Mouse (Mus musculus) ES-E14 (cell line): ENCODE data around the gene Eif1ax. TPM values are rescaled to one million over a fixed set of nuclear protein-coding genes. Genes with fewer than 3 reads are reported as not detected.

Experiments used
- DNase-seq: peaks from one replicate; pipeline ENCODE4 v3.0.0-alpha.2; 2013; ENCODE audit warnings: low read depth, low spot score
- H3K27ac ChIP-seq: 2 replicates; pipeline ENCODE4 v1.5.1; 2012; ENCODE audit warnings: low read depth, mild to moderate bottlenecking, low read length, moderate library complexity, mixed read lengths; ENCODE audit not compliant: poor library complexity, insufficient read depth, severe bottlenecking
- H3K36me3 ChIP-seq: 2 replicates; pipeline ENCODE4 v1.6.1; 2012; ENCODE audit warnings: mild to moderate bottlenecking, low read length, moderate library complexity, mixed read lengths; ENCODE audit not compliant: control insufficient read depth, poor library complexity, insufficient read depth, severe bottlenecking
- H3K4me1 ChIP-seq, 2 experiments: fragments of 150-350 bp in 1 of 2; sonication (generic) in 1 of 2; 2 replicates each; pipeline ENCODE4 v1.6.1; 2012; ENCODE audit warnings: low read length in 2 of 2, mild to moderate bottlenecking in 1 of 2, mixed read lengths in 1 of 2; ENCODE audit not compliant: control insufficient read depth in 2 of 2, insufficient read depth in 2 of 2, poor library complexity in 1 of 2
- H3K4me3 ChIP-seq, 2 experiments: fragments of 150-350 bp in 1 of 2; sonication (generic) in 1 of 2; 2 replicates each; pipeline ENCODE4 v1.5.1; 2012; ENCODE audit warnings: low read length in 2 of 2, low read depth in 1 of 2, mild to moderate bottlenecking in 1 of 2, mixed read lengths in 1 of 2; ENCODE audit not compliant: insufficient read depth in 1 of 2, poor library complexity in 1 of 2, severe bottlenecking in 1 of 2
- H3K9ac ChIP-seq: 2 replicates; pipeline ENCODE4 v1.6.1; 2012; ENCODE audit warnings: low read depth, mild to moderate bottlenecking, low read length, mixed read lengths; ENCODE audit not compliant: poor library complexity, insufficient read depth, severe bottlenecking
- H3K9me3 ChIP-seq: fragments of 150-350 bp; sonication (generic); 2 replicates; pipeline ENCODE4 v1.6.1; 2012; ENCODE audit warnings: low read depth, mild to moderate bottlenecking, low read length; ENCODE audit not compliant: control insufficient read depth, insufficient read depth
- CHD2 ChIP-seq: IDR thresholded peaks from 2 replicates; pipeline ENCODE4 v1.6.1; 2014; ENCODE audit warnings: mild to moderate bottlenecking, low read depth, low read length, inconsistent platforms
- HCFC1 ChIP-seq: IDR thresholded peaks from 2 replicates; pipeline ENCODE4 v1.6.1; 2012; ENCODE audit warnings: low read length, inconsistent platforms, borderline replicate concordance; ENCODE audit not compliant: insufficient read depth
- MAFK ChIP-seq: IDR thresholded peaks from 2 replicates; pipeline ENCODE4 v1.6.1; 2014; ENCODE audit warnings: mild to moderate bottlenecking, low read depth, low read length, inconsistent platforms; ENCODE audit not compliant: insufficient read depth
- ZC3H11A ChIP-seq: IDR thresholded peaks from 2 replicates; pipeline ENCODE4 v1.6.1; 2012; ENCODE audit warnings: low read depth, mild to moderate bottlenecking, inconsistent platforms, low read length, borderline replicate concordance
- ZNF384 ChIP-seq: IDR thresholded peaks from 2 replicates; pipeline ENCODE4 v1.6.1; 2012; ENCODE audit warnings: low read depth, low read length, inconsistent platforms
- in situ Hi-C, 2 experiments: fragments of 600-800 bp; cut with MboI; formaldehyde crosslinking; loops; one replicate each; pipeline ENCODE4 v1.15.1; 2025; ENCODE audit warnings: low sequenced_read_pairs in 2 of 2, inconsistent platforms in 1 of 2; ENCODE audit not compliant: unreplicated experiment in 2 of 2
- total RNA-seq: library from RNA; depleted of rRNA; stranded (reverse); fragments of 300-350 nt; gene quantifications from 2 replicates; pipeline ENCODE4 v1.2.3, GENCODE M21; 2012; rRNA removed

Gene Eif1ax
- total RNA-seq: 194 and 196 TPM in 2 replicates

DNA sequence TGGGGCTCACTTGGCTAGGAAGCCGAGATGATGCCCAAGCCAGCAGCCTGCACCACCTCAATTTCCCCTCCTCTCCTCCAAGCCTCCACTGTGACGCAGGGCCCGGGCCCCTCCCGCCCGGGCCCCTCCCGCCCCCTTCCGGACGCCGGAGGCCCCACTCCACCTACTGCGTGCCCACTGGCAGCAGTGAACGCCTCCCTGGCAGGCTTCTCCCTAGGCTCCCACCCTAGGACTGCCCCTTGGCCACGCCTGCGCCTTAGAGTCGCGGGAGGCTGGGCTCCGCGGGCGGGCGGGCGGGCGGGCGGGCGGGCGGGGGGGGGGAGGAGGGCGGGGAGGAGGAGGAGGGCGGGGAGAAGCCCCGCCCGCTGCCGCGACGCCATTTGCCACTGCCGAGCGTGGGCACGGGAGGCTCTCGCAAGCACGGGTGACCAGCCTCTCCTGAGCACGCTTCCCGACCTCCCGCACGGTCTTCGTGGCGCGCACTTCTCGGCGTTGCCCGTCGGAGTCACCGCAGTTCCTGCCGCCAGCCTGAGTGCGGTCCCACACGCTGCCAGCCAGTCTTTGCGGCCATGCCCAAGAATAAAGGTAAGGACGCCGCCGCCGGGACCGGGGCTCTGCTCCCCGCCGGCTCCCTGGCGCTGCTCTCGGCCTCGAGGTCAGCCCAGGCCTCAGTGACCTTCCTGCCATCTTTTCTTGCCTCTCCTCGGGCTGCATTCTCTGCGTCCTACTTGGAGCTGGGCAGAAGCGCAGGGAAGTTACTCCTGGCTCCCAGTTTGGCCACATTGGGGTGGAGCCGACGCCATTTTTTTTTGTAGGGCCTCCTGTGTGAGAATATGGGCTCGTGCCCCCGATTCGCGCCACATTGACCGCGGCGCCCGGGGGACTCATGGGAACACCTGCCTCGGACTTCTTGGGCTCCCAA lies at the start of gene Eif1ax:
Eif1ax (plus strand) TSS at position 348 of the 922 bp plus-strand sequence.
- in situ Hi-C loops: no loop called here
- Histone ChIP-seq H3K9ac (peak within 1 kb of the TSS; percentile 93), H3K4me1 (peaks cover 0 to 2% of the 10 kb centered on the region in 2 experiments; a peak in 1 of 4 replicates), H3K4me3 (peak within 1 kb of the TSS; percentile 98 to 99), H3K36me3 (no peaks in the 10 kb centered on the region; the same call in 1 of the 2 replicates), H3K27ac (peak within 1 kb of the TSS; percentile 76), H3K9me3 (no peaks in the 10 kb centered on the region)
- peak; percentile 42 for DNase-seq
- TF ChIP-seq ZNF384 (no peak), MAFK (no peak), CHD2 (no peak), HCFC1 (no peak), ZC3H11A (no peak)

DNA sequence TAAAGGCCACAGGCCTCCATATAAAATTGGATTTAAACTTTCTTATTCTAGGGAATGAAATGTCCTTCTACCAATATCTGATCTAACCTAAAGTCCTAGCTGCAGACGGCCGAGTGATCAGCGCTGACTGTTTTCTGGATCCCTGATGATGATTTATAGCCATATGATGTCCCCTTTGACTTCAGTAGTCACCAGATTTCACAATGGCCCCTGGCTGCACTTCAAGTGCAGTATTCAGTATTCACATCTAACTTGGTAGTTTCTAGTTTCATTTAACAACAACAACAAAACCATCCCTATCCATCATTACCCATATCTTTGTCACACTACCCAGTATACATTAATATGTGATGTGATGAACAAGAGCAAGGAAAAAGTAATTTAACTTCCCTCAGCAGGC lies 7.5 kb upstream of the Eif1ax start:
- DNase-seq: no peak
- H3K9ac ChIP-seq: no peak overlapping the region
- TF ChIP-seq ZC3H11A: no peak
- no peak for TF ChIP-seq HCFC1
- no peak for TF ChIP-seq MAFK
- no peak for TF ChIP-seq CHD2
- TF ChIP-seq ZNF384: no peak
- H3K4me1 ChIP-seq: no peaks in the 10 kb centered on the region
- H3K4me3 ChIP-seq: no peak overlapping the region
- H3K9me3 ChIP-seq: no peaks in the 10 kb centered on the region
- peaks cover 4% of the 10 kb centered on the region for H3K36me3 ChIP-seq
- no peak overlapping the region for H3K27ac ChIP-seq
- in situ Hi-C loops: no loop called here

DNA sequence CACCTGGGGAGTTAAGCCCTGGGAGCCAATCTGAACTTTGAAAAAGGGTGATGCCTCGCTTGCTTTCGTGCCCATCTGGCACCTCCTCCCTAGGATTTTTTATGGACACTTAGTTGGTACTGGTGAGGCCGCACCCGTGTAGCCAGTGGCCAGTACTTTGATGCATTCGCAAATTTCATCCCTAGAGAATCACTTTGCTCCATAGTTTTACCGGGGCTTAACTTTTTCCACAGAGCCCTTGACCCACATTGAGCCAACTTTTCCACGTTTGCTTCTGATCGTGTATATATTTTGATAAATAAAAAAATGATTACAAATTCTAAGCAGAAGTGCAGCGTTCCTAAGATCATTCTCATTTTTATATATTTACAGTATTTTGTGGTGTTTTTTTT lies 771 bp downstream of the Eif1ax start:
- DNase-seq: no peak
- Histone ChIP-seq H3K9me3 (no peaks in the 10 kb centered on the region), H3K4me1 (peaks cover 0 to 2% of the 10 kb centered on the region in 2 experiments; a peak in 1 of 4 replicates), H3K9ac (peak overlapping the region; percentile 93), H3K27ac (no peak overlapping the region), H3K36me3 (no peaks in the 10 kb centered on the region; the same call in 1 of the 2 replicates), H3K4me3 (peak overlapping the region; percentile 98 to 99)
- in situ Hi-C loops: no loop called here
- no peak for TF ChIP-seq HCFC1
- no peak for TF ChIP-seq ZC3H11A
- TF ChIP-seq MAFK: no peak
- TF ChIP-seq CHD2: no peak
- TF ChIP-seq ZNF384: no peak

DNA sequence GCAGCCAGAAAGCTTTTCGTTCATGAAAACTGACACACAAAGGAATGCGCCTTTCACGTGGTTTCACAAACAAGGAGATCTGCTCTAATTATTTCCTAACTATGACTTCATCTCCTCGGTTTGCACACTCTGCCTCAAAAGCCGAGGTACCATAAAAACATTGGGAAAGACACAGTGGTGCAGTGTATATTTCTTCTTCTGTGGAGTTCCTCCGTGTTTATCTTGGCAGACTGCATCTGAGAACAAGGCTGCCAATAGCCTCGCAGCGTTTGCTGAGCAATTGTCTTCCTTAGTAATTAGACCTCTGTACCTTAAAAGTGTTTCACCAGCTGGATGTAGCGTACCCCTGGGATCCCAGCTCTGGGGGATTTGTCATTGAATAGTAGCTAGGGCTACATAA lies 15.1 kb downstream of the Eif1ax start:
- DNase-seq: no peak
- no peak for TF ChIP-seq CHD2
- TF ChIP-seq HCFC1: no peak
- no peak for TF ChIP-seq MAFK
- TF ChIP-seq ZNF384: no peak
- TF ChIP-seq ZC3H11A: no peak
- Histone ChIP-seq H3K9ac (no peak overlapping the region), H3K9me3 (no peaks in the 10 kb centered on the region), H3K4me1 (no peaks in the 10 kb centered on the region), H3K27ac (no peak overlapping the region), H3K4me3 (no peak overlapping the region), H3K36me3 (peaks cover 4% of the 10 kb centered on the region; the same call in 1 of the 2 replicates)
- in situ Hi-C loops: no loop called here
